Mouse (Mus musculus): ENCODE results near the gene Sp140.
A peak's percentile ranks its signal among the peaks of the same experiment; 100 is the strongest.
"Not testable (repeated sequence)": the region's sequence is repeated elsewhere in the genome, so short reads cannot be mapped to it uniquely, and the experiment has no call there.

The Sp140 gene

GRCm38 (mm10) chr1:85649881-85650280 lies 49.7 kb downstream of the Sp140 start, which contains the start of gene Sp100:
Gene Sp100 (plus strand): TSS chr1:85649988.
- not testable (repeated sequence) for DNase-seq (ENCODE audit: low read depth, low spot score)

GRCm38 (mm10) chr1:85650524-85650923 lies 50.3 kb downstream of the Sp140 start:
- not testable (repeated sequence) for DNase-seq (ENCODE audit: low read depth, low spot score)

GRCm38 (mm10) chr1:85651770-85652275 lies 51.6 kb downstream of the Sp140 start:
- DNase-seq (ENCODE audit: low read depth, low spot score): not testable (repeated sequence)

- not testable (repeated sequence) for DNase-seq (ENCODE audit: low read depth, low spot score)
Measured at GRCm38 (mm10) chr1:85657211-85657610, 57.0 kb downstream of the Sp140 start.

GRCm38 (mm10) chr1:85664266-85664665 lies 64.1 kb downstream of the Sp140 start:
- no peak for DNase-seq (ENCODE audit: low read depth, low spot score)

GRCm38 (mm10) chr1:85680226-85680625 lies 80.0 kb downstream of the Sp140 start:
- peak; percentile 12 for DNase-seq (ENCODE audit: low read depth, low spot score)

GRCm38 (mm10) chr1:85686666-85687065 lies 86.5 kb downstream of the Sp140 start:
- DNase-seq (ENCODE audit: low read depth, low spot score): no peak

GRCm38 (mm10) chr1:85687346-85687745 lies 87.2 kb downstream of the Sp140 start:
- DNase-seq (ENCODE audit: low read depth, low spot score): no peak

- no peak for DNase-seq (ENCODE audit: low read depth, low spot score)
Measured at GRCm38 (mm10) chr1:85690544-85690943, 90.4 kb downstream of the Sp140 start.

- DNase-seq (ENCODE audit: low read depth, low spot score): no peak
Measured at GRCm38 (mm10) chr1:85692281-85692680, 92.1 kb downstream of the Sp140 start.

GRCm38 (mm10) chr1:85693280-85693679 lies 93.1 kb downstream of the Sp140 start:
- no peak for DNase-seq (ENCODE audit: low read depth, low spot score)
